Mouse (Mus musculus): ENCODE data around the gene Lefty2.
"Not testable (repeated sequence)": the region's sequence is repeated elsewhere in the genome, so short reads cannot be mapped to it uniquely, and the experiment has no call there.

Lefty2 gene

DNA sequence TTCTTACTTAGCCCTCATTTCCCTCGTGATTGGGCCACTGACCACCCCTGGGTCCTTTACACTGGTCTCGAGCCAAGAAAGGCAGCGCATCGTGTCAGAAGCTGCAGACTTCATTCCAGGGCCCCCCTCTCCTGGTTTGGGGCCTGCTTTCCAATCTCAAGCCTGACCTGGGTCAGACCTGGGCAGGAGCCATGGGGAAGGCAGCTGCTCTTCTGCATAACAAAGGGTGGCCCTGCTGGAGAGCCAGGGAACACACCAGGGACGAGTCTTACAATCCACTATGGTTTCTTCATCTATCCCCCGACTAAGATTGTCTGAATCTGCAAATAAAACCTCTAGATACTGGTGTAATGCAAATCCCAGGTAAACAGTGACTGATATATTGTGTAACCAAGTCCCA lies 40.8 kb downstream of the Lefty2 start:
- no peak for DNase-seq (ENCODE audit: low spot score in 2 of 2)

DNA sequence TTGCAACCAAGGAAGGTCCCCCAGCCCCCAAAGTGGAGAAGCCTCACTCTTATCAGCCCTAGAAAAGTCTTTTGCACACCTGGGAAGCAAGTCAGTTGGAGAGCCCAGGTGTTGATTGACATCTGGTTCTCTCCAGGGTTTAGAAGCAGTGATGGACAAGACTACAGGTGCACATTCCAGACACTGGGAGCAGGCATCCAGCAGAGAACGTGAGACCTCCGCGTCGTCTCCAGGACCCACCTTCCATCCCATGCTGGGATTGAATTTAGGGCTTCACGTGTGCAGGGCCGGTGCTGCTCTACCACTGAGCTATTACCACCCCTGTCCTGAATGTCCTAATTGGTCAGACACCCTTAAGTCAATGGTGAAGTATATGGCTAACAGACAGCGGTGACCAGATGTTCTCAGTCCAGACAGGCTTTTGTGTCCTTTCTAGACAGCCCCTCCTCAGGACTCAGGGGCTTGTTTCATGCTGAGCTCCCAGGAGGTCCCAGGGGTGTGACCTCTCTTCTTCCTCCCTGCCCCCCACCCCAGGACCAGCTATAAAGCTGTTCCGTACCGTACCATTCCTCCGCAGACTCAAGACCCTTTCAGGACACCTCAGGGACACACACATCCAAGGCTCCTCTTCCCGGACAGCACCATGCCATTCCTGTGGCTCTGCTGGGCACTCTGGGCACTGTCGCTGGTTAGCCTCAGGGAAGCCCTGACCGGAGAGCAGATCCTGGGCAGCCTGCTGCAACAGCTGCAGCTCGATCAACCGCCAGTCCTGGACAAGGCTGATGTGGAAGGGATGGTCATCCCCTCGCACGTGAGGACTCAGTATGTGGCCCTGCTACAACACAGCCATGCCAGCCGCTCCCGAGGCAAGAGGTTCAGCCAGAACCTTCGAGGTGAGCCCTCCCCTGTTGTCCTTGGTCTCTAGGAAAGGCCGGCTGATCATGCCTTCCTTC lies 41.8 kb downstream of the Lefty2 start, which contains the start of gene Lefty1:
Gene Lefty1 (plus strand): TSS at position 556 of the 953 bp plus-strand sequence.
- no peak for DNase-seq (ENCODE audit: low spot score in 2 of 2)

DNA sequence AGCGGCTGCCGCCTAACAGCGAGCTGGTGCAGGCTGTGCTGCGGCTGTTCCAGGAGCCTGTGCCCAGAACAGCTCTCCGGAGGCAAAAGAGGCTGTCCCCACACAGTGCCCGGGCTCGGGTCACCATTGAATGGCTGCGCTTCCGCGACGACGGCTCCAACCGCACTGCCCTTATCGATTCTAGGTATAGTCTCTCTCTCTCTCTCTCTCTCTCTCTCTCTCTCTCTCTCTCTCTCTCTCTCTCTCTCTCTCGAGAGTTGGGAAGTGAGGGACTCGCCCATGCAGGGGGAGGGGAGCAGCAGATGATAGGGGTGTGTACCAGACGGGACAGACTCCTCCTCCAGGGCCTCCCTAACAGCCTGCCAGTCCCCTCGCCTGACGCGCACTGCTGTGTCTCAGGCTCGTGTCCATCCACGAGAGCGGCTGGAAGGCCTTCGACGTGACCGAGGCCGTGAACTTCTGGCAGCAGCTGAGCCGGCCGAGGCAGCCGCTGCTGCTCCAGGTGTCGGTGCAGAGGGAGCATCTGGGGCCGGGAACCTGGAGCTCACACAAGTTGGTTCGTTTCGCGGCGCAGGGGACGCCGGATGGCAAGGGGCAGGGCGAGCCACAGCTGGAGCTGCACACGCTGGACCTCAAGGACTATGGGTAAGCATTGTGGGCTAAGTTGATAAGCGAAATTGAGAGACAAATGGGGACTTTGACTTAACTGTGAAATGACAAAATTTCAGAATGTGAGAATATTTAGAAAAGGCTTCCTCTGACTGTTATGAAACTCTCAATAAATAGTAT lies 43.9 kb downstream of the Lefty2 start:
- DNase-seq (ENCODE audit: low spot score in 2 of 2), result peak in 1 of 2 experiments; percentile 58

DNA sequence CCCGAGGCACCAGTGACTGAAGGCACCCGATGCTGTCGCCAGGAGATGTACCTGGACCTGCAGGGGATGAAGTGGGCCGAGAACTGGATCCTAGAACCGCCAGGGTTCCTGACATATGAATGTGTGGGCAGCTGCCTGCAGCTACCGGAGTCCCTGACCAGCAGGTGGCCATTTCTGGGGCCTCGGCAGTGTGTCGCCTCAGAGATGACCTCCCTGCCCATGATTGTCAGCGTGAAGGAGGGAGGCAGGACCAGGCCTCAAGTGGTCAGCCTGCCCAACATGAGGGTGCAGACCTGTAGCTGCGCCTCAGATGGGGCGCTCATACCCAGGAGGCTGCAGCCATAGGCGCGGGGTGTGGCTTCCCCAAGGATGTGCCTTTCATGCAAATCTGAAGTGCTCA lies 44.7 kb downstream of the Lefty2 start:
- DNase-seq (ENCODE audit: low spot score in 2 of 2), result not testable (repeated sequence)

DNA sequence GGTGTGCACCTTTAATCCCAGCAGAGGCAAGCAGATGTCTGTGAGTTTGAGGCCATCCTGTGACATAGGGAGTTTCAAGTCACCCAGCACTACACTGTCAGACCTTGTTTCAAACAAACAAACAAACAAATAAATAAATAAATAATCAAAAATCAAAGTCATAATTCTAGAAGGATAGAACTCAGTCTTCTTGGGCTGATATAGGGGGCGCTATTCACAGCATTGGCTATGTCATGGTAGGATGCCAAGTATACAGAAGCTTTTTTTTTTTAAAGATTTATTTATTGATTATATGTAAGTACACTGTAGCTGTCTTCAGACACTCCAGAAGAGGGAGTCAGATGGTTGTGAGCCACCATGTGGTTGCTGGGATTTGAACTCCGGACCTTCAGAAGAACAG lies 45.9 kb downstream of the Lefty2 start:
- DNase-seq (ENCODE audit: low spot score in 2 of 2), result not testable (repeated sequence)

DNA sequence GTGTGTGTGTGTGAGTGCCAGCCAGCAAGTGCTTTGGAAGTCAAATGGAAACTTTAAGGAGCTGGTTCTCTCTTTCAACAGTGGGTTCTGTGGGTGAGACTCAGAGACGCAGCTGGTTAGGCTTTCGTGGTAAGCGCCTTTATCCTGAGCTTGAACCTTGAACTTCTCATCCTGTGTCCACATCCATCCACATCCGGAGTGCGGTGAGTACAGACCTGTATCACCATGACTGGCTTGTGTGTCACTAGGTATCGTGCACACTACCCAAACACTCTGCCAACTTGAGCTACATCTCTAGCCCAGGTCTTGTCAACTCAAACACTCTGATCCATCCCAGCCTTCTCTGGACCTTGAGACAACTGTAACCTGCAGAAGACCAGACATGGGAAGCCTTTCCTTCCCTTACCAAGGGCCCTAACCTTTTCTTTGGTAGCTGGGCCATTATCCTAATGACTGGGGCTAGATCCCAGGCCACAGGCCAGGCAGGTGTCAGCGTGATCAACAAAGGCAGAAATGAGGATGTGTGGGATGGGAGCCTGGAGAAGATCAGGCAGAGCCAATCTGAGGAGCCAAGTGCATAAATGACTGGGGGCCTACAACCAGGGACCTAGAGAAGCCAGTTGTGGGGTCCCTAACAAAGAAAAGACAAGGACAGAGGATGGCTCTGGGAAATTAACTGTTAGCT lies 48.0 kb downstream of the Lefty2 start:
- DNase-seq (ENCODE audit: low spot score in 2 of 2), result no peak

DNA sequence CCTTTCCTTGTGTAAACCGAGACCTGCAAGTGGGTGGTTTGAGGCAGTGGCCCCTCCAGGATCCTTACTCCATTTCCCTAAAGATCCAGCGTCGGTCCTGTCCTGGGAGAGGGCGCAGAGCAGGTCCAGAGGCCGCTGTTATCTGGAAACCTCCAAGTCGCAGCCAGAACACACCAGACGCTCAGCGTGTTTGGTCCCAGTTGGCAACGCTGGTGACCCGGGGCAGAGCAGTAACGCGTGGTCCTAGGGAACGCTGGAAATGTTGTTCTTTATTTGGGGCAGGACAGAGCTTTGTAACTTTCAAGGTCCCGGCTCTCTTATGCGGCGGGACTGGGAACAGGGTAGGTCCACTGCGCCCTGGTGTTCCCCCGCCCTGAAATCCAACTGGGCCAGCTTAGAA lies 48.8 kb downstream of the Lefty2 start:
- peak in 1 of 2 experiments; percentile 25 for DNase-seq (ENCODE audit: low spot score in 2 of 2)

DNA sequence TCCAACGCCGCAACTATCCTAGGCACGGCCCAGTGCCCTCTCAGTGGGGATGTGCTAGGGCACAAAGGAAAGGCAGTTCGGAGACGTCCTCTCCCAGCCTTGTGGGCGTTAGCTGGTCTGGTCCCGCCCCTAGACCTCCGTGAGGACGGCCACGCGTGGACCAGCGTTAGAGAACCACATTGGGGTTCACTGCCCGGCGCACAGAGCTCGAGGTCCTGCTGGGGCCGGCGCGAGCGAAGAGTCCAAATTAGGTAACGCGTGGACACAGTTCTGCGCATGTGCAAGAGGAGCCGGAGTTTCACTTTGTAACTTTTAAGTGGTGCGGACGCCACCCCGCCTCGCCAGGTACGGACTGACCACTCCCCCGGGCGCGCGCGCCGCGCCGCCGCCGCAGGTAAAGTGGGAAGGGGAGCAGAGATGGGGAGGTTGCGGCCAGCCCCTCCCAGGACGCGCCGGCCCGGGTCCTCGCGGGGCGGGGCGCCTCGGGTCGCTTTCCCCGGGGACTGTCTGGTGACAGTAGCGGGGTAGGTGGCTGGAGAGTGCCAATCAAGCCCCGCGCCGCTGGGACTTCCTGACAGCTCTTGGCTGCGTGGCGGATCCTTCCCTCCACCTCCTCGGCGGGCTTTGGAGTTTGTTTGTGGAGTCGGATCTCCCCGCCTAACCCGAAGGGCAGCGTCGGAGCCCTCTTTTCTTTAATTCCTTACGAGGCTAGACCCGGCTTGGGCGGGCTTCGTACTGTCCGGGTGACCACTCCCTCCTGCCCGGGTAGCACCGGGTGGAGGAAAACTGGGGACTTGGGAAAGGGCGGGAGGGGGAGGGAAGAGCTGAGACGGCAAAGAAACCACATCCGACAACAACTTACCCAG lies 49.5 kb downstream of the Lefty2 start, which contains the start of gene Tmem63a:
Gene Tmem63a (plus strand): TSS at position 179 of the 866 bp plus-strand sequence.
- DNase-seq (ENCODE audit: low spot score in 2 of 2), result peak; percentile 80

DNA sequence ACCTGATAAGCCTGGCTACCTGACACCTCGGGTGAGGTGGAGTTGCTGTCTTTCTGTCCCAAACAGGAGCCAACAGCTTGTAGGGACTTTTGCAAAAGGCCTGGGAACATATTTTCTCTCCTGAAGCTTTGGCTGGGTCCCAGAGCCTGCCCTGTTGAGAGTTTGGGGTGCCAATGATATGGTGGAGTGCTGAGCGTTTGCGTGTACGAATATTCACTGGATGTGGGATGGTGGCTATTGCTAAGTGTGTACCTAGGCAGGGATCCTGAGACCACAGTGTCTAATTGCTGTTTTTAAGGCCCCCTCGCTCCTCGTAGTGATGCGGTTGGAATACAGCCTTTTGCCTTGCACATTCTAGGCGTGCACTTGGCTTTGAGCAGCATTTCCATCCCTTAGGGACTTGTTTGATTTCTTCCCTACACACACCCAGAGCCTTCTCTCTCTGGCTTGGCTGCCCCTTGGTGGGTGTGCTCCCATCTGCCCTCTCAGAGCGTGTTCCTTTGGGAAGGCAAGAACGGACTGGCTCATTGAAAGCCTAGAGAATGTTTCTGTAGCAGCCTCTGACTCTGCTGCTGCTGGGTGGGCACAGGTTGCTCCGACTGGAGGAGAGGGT lies 50.2 kb downstream of the Lefty2 start:
- DNase-seq (ENCODE audit: low spot score in 2 of 2), result peak; percentile 25 to 29

DNA sequence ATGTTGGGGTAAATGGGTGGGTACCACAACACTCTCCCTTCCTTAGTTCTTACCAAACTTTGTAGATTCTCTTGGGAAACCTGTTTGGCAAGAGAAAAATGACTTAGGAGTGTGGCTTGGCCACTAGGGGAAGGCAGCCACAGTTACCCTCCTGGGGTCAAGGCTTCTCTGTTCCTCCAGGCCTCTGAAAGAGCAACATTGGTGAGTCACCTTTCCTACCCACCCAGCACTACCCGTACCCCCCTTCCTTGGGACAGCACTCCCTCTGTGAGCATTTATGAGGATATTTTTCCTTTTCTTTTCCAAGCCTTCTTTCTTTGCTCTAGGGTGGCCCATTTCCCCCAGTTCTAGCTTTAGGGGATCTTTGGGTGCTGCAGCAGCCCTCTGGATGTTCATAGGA lies 51.0 kb downstream of the Lefty2 start:
- DNase-seq (ENCODE audit: low spot score in 2 of 2), result no peak

DNA sequence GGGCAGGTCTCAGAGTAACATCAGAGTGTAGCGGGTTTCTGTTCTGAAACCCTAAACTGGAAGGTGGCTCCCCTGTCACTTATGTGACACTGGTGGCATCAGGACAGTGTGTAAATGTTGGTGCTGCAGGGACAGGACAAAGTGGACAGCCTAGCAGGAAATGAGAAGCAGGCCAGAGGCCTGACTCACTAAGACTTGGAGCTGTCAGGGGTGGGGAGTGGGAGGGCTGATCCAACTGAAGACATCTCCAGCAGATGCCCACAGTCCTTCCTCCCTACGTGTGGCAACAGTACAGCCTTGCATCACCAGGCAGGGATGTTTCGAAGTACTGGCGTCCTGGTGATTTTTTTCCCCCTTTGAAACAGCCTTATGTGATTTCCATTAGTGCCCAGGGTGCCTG lies 51.6 kb downstream of the Lefty2 start:
- DNase-seq (ENCODE audit: low spot score in 2 of 2), result peak in 1 of 2 experiments; percentile 29

DNA sequence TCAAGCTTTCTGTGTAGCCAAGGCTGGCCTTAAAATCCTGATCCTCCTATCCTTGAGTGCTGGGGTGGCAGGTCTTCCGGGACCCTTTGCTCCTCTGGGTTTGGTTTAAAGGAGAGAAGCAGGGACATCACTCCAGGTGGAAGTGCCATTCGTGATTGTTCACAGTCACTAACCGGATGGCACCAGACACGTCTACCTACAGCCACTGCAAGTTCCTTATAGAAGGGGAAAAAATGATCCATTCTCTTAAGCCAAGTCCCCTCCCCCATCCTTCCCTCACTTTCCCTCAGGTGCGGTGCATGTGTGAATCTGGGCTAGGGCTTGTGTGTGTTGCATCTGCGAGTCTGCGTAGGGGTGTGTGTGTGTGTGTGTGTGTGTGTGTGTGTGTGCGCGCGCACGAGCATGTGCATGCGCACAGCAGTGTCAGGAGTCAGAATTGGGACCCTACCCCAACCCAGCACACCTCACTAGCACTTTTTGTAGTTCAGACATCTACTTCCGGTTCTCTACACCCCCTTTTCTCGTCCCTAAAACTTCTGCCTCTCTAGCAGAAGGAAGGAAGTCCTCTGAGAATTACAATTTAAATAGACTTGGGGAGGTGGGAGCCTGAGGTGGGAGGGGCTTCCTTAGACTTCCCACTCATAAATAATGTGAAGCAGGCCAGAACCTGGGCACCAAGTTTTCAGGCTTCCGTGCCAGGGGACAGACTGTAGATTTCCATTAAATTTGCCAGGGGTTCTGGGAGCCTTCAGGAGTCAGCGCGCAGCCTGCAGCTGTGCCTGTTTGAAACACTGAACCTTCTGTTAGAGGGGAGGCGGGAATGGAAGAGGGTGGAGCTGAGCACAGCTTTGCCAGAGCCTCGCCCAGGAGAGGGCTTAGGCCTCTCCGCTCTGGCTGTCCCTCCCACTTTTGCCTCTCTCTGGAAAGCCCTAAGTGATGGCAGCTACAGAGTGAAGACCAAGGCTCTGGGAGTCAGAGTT lies 52.4 kb downstream of the Lefty2 start:
- DNase-seq (ENCODE audit: low spot score in 2 of 2), result peak; percentile 35 to 56

DNA sequence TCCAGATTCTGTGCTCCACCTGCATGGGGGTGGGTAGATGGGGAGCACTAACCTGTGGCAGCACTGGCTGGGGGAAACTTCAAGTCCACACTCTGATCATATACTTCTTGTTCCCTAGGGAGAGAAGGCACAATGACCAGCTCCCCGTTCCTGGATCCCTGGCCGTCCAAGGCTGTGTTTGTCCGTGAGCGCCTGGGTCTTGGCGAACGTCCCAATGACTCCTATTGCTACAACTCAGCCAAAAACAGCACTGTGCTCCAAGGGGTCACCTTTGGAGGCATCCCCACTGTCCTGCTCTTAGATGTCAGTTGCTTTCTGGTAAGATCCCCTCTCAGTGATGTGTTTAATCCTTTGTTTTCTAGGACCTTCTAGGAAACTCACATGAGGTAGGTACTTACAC lies 53.5 kb downstream of the Lefty2 start:
- DNase-seq (ENCODE audit: low spot score in 2 of 2), result no peak

All from urinary bladder, postnatal 36 days (tissue).